Mouse (Mus musculus): ENCODE data around the gene Nr6a1. TPM values are rescaled to one million over a fixed set of nuclear protein-coding genes. Genes with fewer than 3 reads are reported as not detected.

The Nr6a1 gene
- total RNA-seq, 1 experiment = 40.7 TPM

- no peaks in the 10 kb centered on the region for H3K36me3 ChIP-seq (ENCODE audit: control insufficient read depth, insufficient read depth, low read length, poor library complexity, severe bottlenecking)
- H3K9ac ChIP-seq (ENCODE audit: insufficient read depth, low read depth, low read length, poor library complexity, severe bottlenecking) = peak overlapping the region; percentile 46; the same call in 1 of the 2 replicates
- H3K27ac ChIP-seq (ENCODE audit: insufficient read depth, low read depth, low read length, poor library complexity, severe bottlenecking) = peak overlapping the region; percentile 15; the same call in 1 of the 2 replicates
Measured at GRCm38 (mm10) chr2:38824791-38825768, 102.4 kb downstream of the Nr6a1 start.

DNA sequence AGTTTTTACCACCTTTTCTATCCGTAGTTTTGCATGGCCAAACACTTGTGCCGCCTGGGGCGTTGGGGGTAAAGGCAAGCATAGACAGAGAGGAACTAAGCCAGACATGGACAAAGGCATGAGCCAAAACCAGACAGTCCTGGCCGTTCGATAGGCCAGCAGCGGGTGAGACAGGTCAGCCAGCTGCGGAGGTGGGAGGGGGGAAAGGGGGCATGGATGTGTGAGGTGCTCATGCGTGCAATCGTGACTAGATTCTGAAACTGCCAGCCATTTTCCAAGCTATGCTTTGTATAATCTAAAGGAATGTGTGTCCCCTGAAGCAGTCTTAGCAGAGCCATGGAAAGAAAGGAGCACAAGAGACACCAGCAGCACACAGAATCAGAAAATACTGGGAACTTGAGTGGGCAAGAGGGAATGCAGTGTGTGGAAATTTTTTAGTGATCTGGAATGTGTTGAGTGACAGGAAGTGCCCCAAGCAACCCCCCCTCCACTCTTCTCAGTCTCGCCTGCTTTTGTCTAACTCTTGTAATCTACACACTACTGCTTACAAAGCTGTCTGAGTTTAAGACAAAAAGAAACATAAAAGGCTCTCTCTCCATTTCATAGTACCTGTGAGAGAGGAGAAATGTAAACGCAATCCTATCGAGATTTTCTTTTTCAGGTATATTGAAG, 103.4 kb downstream of the Nr6a1 start:
- TF ChIP-seq HCFC1 (IDR thresholded peaks at IDR 0.05; ENCODE audit: borderline replicate concordance, insufficient read depth, low read length) = no peak
- no peak for TF ChIP-seq ZC3H11A (IDR thresholded peaks at IDR 0.05; ENCODE audit: borderline replicate concordance, low read depth, low read length)
- no peak for TF ChIP-seq ZNF384 (IDR thresholded peaks at IDR 0.05; ENCODE audit: low read depth, low read length)
- TF ChIP-seq MAFK (IDR thresholded peaks at IDR 0.05; ENCODE audit: insufficient read depth, low read depth, low read length) = no peak
- no peak for TF ChIP-seq CHD2 (IDR thresholded peaks at IDR 0.05; ENCODE audit: low read depth, low read length)
- in situ Hi-C loops (cut with MboI; ENCODE audit: low sequenced_read_pairs in 2 of 2, unreplicated experiment in 2 of 2) = no loop called here
- Histone ChIP-seq H3K4me1 (ENCODE audit: control insufficient read depth in 2 of 2, insufficient read depth in 2 of 2, low read length in 2 of 2, poor library complexity in 1 of 2) (peaks cover 2% of the 10 kb centered on the region in 2 experiments; a peak in 1 of 4 replicates), H3K4me3 (ENCODE audit: insufficient read depth in 1 of 2, low read depth in 1 of 2, low read length in 2 of 2, poor library complexity in 1 of 2, severe bottlenecking in 1 of 2) (peak overlapping the region in 1 of 2 experiments; percentile 27; a peak in 2 of 4 replicates), H3K9me3 (ENCODE audit: control insufficient read depth, insufficient read depth, low read depth, low read length) (no peaks in the 10 kb centered on the region), H3K27ac (ENCODE audit: insufficient read depth, low read depth, low read length, poor library complexity, severe bottlenecking) (peak overlapping the region; percentile 24; the same call in 1 of the 2 replicates), H3K36me3 (ENCODE audit: control insufficient read depth, insufficient read depth, low read length, poor library complexity, severe bottlenecking) (no peaks in the 10 kb centered on the region), H3K9ac (ENCODE audit: insufficient read depth, low read depth, low read length, poor library complexity, severe bottlenecking) (peak overlapping the region; percentile 34)
- no peak for DNase-seq (ENCODE audit: low read depth, low spot score)

More at GRCm38 (mm10) chr2:38824791-38825768, 102.4 kb downstream of the Nr6a1 start:
- in situ Hi-C loops (cut with MboI; ENCODE audit: low sequenced_read_pairs in 2 of 2, unreplicated experiment in 2 of 2) = no loop called here
- Histone ChIP-seq H3K4me3 (ENCODE audit: insufficient read depth in 1 of 2, low read depth in 1 of 2, low read length in 2 of 2, poor library complexity in 1 of 2, severe bottlenecking in 1 of 2) (no peak overlapping the region), H3K4me1 (ENCODE audit: control insufficient read depth in 2 of 2, insufficient read depth in 2 of 2, low read length in 2 of 2, poor library complexity in 1 of 2) (peaks cover 2% of the 10 kb centered on the region in 2 experiments; a peak in 1 of 4 replicates), H3K9me3 (ENCODE audit: control insufficient read depth, insufficient read depth, low read depth, low read length) (no peaks in the 10 kb centered on the region)
- no peak for TF ChIP-seq MAFK (IDR thresholded peaks at IDR 0.05; ENCODE audit: insufficient read depth, low read depth, low read length)
- TF ChIP-seq ZNF384 (IDR thresholded peaks at IDR 0.05; ENCODE audit: low read depth, low read length) = no peak
- TF ChIP-seq HCFC1 (IDR thresholded peaks at IDR 0.05; ENCODE audit: borderline replicate concordance, insufficient read depth, low read length) = no peak
- no peak for TF ChIP-seq ZC3H11A (IDR thresholded peaks at IDR 0.05; ENCODE audit: borderline replicate concordance, low read depth, low read length)
- TF ChIP-seq CHD2 (IDR thresholded peaks at IDR 0.05; ENCODE audit: low read depth, low read length) = no peak
- no peak for DNase-seq (ENCODE audit: low read depth, low spot score)

DNA sequence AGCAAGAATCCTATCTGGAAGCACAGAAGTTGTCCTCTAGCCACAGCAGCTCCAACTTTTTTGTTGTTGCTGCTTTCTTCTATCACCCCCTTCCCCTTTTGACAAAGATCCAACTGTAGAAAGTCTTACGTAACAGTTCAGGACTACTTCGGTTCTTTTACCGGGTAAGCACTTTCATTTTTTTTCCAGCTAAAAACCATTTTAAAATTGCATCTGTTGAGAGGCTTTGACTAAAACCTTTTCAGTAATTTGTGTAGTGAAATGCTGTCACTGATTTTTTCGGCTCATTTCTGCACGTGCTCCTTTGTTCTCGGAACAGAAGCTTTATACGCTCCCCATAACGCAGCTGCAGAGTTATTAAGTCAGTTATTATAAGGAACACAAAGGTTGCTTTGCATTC, 104.1 kb downstream of the Nr6a1 start:
- TF ChIP-seq CHD2 (IDR thresholded peaks at IDR 0.05; ENCODE audit: low read depth, low read length) = no peak
- TF ChIP-seq ZNF384 (IDR thresholded peaks at IDR 0.05; ENCODE audit: low read depth, low read length) = no peak
- TF ChIP-seq MAFK (IDR thresholded peaks at IDR 0.05; ENCODE audit: insufficient read depth, low read depth, low read length) = no peak
- no peak for TF ChIP-seq HCFC1 (IDR thresholded peaks at IDR 0.05; ENCODE audit: borderline replicate concordance, insufficient read depth, low read length)
- no peak for TF ChIP-seq ZC3H11A (IDR thresholded peaks at IDR 0.05; ENCODE audit: borderline replicate concordance, low read depth, low read length)
- in situ Hi-C loops (cut with MboI; ENCODE audit: low sequenced_read_pairs in 2 of 2, unreplicated experiment in 2 of 2) = no loop called here
- H3K4me3 ChIP-seq (ENCODE audit: insufficient read depth in 1 of 2, low read depth in 1 of 2, low read length in 2 of 2, poor library complexity in 1 of 2, severe bottlenecking in 1 of 2) = peak overlapping the region in 1 of 2 experiments; percentile 16; a peak in 1 of 4 replicates
- no peak overlapping the region; the same call in 1 of the 2 replicates for H3K27ac ChIP-seq (ENCODE audit: insufficient read depth, low read depth, low read length, poor library complexity, severe bottlenecking)
- no peaks in the 10 kb centered on the region for H3K36me3 ChIP-seq (ENCODE audit: control insufficient read depth, insufficient read depth, low read length, poor library complexity, severe bottlenecking)
- H3K9ac ChIP-seq (ENCODE audit: insufficient read depth, low read depth, low read length, poor library complexity, severe bottlenecking) = no peak overlapping the region
- H3K4me1 ChIP-seq (ENCODE audit: control insufficient read depth in 2 of 2, insufficient read depth in 2 of 2, low read length in 2 of 2, poor library complexity in 1 of 2) = peaks cover 2% of the 10 kb centered on the region in 2 experiments; a peak in 1 of 4 replicates
- DNase-seq (ENCODE audit: low read depth, low spot score) = no peak
- no peaks in the 10 kb centered on the region for H3K9me3 ChIP-seq (ENCODE audit: control insufficient read depth, insufficient read depth, low read depth, low read length)

DNA sequence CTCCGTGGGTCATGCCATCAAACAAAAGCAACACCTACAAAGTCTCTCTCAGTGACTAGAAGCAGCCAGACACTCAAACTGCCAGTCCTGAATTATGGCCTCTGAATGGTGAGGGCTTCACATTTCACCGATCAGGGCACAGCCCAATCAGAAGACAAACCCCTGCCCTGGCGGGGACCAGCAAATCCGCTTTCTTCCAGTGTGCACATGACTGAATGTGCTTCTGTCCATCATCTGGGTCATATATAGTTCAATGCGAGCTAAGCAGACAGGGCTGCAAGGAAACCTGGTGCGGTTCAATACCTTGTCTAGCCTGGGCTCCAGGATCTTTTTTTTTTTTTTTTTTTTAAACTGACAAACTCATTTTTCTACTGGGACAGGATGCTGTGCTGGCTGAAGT, 104.5 kb downstream of the Nr6a1 start:
- in situ Hi-C loops (cut with MboI; ENCODE audit: low sequenced_read_pairs in 2 of 2, unreplicated experiment in 2 of 2) = no loop called here
- Histone ChIP-seq H3K27ac (ENCODE audit: insufficient read depth, low read depth, low read length, poor library complexity, severe bottlenecking) (no peak overlapping the region; the same call in 1 of the 2 replicates), H3K4me3 (ENCODE audit: insufficient read depth in 1 of 2, low read depth in 1 of 2, low read length in 2 of 2, poor library complexity in 1 of 2, severe bottlenecking in 1 of 2) (peak overlapping the region in 1 of 2 experiments; percentile 16; a peak in 1 of 4 replicates), H3K36me3 (ENCODE audit: control insufficient read depth, insufficient read depth, low read length, poor library complexity, severe bottlenecking) (no peaks in the 10 kb centered on the region), H3K9ac (ENCODE audit: insufficient read depth, low read depth, low read length, poor library complexity, severe bottlenecking) (no peak overlapping the region), H3K4me1 (ENCODE audit: control insufficient read depth in 2 of 2, insufficient read depth in 2 of 2, low read length in 2 of 2, poor library complexity in 1 of 2) (peaks cover 2% of the 10 kb centered on the region in 2 experiments; a peak in 1 of 4 replicates), H3K9me3 (ENCODE audit: control insufficient read depth, insufficient read depth, low read depth, low read length) (no peaks in the 10 kb centered on the region)
- DNase-seq (ENCODE audit: low read depth, low spot score) = no peak
- TF ChIP-seq CHD2 (IDR thresholded peaks at IDR 0.05; ENCODE audit: low read depth, low read length) (no peak), ZNF384 (IDR thresholded peaks at IDR 0.05; ENCODE audit: low read depth, low read length) (peak; percentile 48; the same call in 1 of the 2 replicates)

Measured in ES-E14 (cell line).